Mouse (Mus musculus): ENCODE measurements around the gene Map3k9. TPM values are rescaled to one million over a fixed set of nuclear protein-coding genes. Genes with fewer than 3 reads are reported as not detected.

The Map3k9 gene
- polyA plus RNA-seq, 2 experiments = 0.02 to 0.04 TPM

- no peak for TF ChIP-seq CTCF (IDR thresholded peaks at IDR 0.05; ENCODE audit: low read depth)
- TF ChIP-seq EP300 (IDR thresholded peaks at IDR 0.05; ENCODE audit: low read depth) = no peak
- Histone ChIP-seq H3K4me3 (ENCODE audit: insufficient read depth in 1 of 2, low read depth in 2 of 2, low read length in 2 of 2) (no peak overlapping the region), H3K9ac (replicated peaks) (no peak overlapping the region), H3K9me3 (ENCODE audit: control insufficient read depth, low read length) (no peaks in the 10 kb centered on the region), H3K4me1 (replicated peaks; ENCODE audit: control insufficient read depth in 2 of 2, insufficient read depth in 2 of 2, low read length in 1 of 2) (peaks cover 0 to 2% of the 10 kb centered on the region in 2 experiments; a peak in 1 of 4 replicates), H3K4me2 (ENCODE audit: low read depth) (no peak overlapping the region), H3K27me3 (ENCODE audit: control insufficient read depth, insufficient read depth, low read length) (no peaks in the 10 kb centered on the region), H3K36me3 (replicated peaks; ENCODE audit: control insufficient read depth, insufficient read depth, low read depth) (no peaks in the 10 kb centered on the region), H3K27ac (no peak overlapping the region)
- ATAC-seq (ENCODE audit: insufficient read depth) = no peak
- no peak for DNase-seq (ENCODE audit: low read depth in 3 of 3, low spot score in 3 of 3)
- 54% methylated on average over 11 of the region's 11 CpGs for WGBS (ENCODE audit: insufficient replicate concordance)
These were observed 97.6 kb downstream of the Map3k9 start for GRCm38 (mm10) chr12:81683395-81683794.

GRCm38 (mm10) chr12:81679807-81680529 lies 101.0 kb downstream of the Map3k9 start:
- no peaks in the 10 kb centered on the region for H3K36me3 ChIP-seq (replicated peaks; ENCODE audit: control insufficient read depth, insufficient read depth, low read depth)

GRCm38 (mm10) chr12:81675557-81675956 lies 105.4 kb downstream of the Map3k9 start:
- 35% methylated on average over 2 of the region's 2 CpGs for WGBS (ENCODE audit: insufficient replicate concordance)
- ATAC-seq (ENCODE audit: insufficient read depth) (no peak), DNase-seq (ENCODE audit: low read depth in 3 of 3, low spot score in 3 of 3) (no peak)
- no peak for TF ChIP-seq CTCF (IDR thresholded peaks at IDR 0.05; ENCODE audit: low read depth)
- no peak for TF ChIP-seq EP300 (IDR thresholded peaks at IDR 0.05; ENCODE audit: low read depth)
- Histone ChIP-seq H3K4me1 (replicated peaks; ENCODE audit: control insufficient read depth in 2 of 2, insufficient read depth in 2 of 2, low read length in 1 of 2) (no peaks in the 10 kb centered on the region; a peak in 1 of 4 replicates), H3K9ac (replicated peaks) (no peak overlapping the region), H3K9me3 (ENCODE audit: control insufficient read depth, low read length) (no peaks in the 10 kb centered on the region), H3K27me3 (ENCODE audit: control insufficient read depth, insufficient read depth, low read length) (no peaks in the 10 kb centered on the region), H3K27ac (no peak overlapping the region), H3K4me2 (ENCODE audit: low read depth) (no peak overlapping the region), H3K36me3 (replicated peaks; ENCODE audit: control insufficient read depth, insufficient read depth, low read depth) (no peaks in the 10 kb centered on the region), H3K4me3 (ENCODE audit: insufficient read depth in 1 of 2, low read depth in 2 of 2, low read length in 2 of 2) (no peak overlapping the region)

More at GRCm38 (mm10) chr12:81679807-81680529, 101.0 kb downstream of the Map3k9 start:
- ATAC-seq (ENCODE audit: insufficient read depth) (no peak), DNase-seq (ENCODE audit: low read depth in 3 of 3, low spot score in 3 of 3) (no peak)
- 51% methylated on average over 7 of the region's 7 CpGs for WGBS (ENCODE audit: insufficient replicate concordance)
- H3K9me3 ChIP-seq (ENCODE audit: control insufficient read depth, low read length) = no peaks in the 10 kb centered on the region
- H3K4me2 ChIP-seq (ENCODE audit: low read depth) = no peak overlapping the region
- no peak overlapping the region for H3K4me3 ChIP-seq (ENCODE audit: insufficient read depth in 1 of 2, low read depth in 2 of 2, low read length in 2 of 2)
- H3K27ac ChIP-seq = no peak overlapping the region
- H3K4me1 ChIP-seq (replicated peaks; ENCODE audit: control insufficient read depth in 2 of 2, insufficient read depth in 2 of 2, low read length in 1 of 2) = peaks cover 0 to 2% of the 10 kb centered on the region in 2 experiments; a peak in 1 of 4 replicates
- no peak overlapping the region for H3K9ac ChIP-seq (replicated peaks)
- H3K27me3 ChIP-seq (ENCODE audit: control insufficient read depth, insufficient read depth, low read length) = no peaks in the 10 kb centered on the region
- no peak for TF ChIP-seq CTCF (IDR thresholded peaks at IDR 0.05; ENCODE audit: low read depth)
- TF ChIP-seq EP300 (IDR thresholded peaks at IDR 0.05; ENCODE audit: low read depth) = no peak

Other genes with a start within 250 kb of the Map3k9 start
- gene Gm20498, start 248.3 kb downstream of the Map3k9 start, polyA plus RNA-seq (2012; rRNA removed) = 3.9 and 4.8 TPM in 2 replicates
- 13.0 and 14.4 TPM in 2 replicates for gene Gm20498, start 248.3 kb downstream of the Map3k9 start, polyA plus RNA-seq (2014; fragmentation: Nextera tagmentation; extraction: Ambion mirVana)
- 4.0 and 8.2 TPM in 2 replicates for gene Synj2bp, start 248.3 kb downstream of the Map3k9 start, polyA plus RNA-seq (2012; rRNA removed)
- gene Synj2bp, start 248.3 kb downstream of the Map3k9 start, polyA plus RNA-seq (2014; fragmentation: Nextera tagmentation; extraction: Ambion mirVana) = 12.1 and 15.2 TPM in 2 replicates
- gene Adam21, start 212.7 kb downstream of the Map3k9 start, polyA plus RNA-seq (2012; rRNA removed) = 0.02 TPM in 1 of 2 replicates, not detected in the other
- gene Adam21, start 212.7 kb downstream of the Map3k9 start, polyA plus RNA-seq (2014; fragmentation: Nextera tagmentation; extraction: Ambion mirVana) = not detected in 2 replicates
- 14.1 and 27.2 TPM in 2 replicates for gene Med6, start 186.2 kb downstream of the Map3k9 start, polyA plus RNA-seq (2012; rRNA removed)
- gene Med6, start 186.2 kb downstream of the Map3k9 start, polyA plus RNA-seq (2014; fragmentation: Nextera tagmentation; extraction: Ambion mirVana) = 35.8 and 38.7 TPM in 2 replicates
- 0.02 and 0.03 TPM in 2 replicates for gene Ttc9, start 149.9 kb downstream of the Map3k9 start, polyA plus RNA-seq (2012; rRNA removed)
- gene Ttc9, start 149.9 kb downstream of the Map3k9 start, polyA plus RNA-seq (2014; fragmentation: Nextera tagmentation; extraction: Ambion mirVana) = 0.05 TPM in 1 of 2 replicates, not detected in the other
- gene Pcnx, start 78.8 kb upstream of the Map3k9 start, polyA plus RNA-seq (2012; rRNA removed) = 1.5 and 2.4 TPM in 2 replicates
- 0.71 and 1.2 TPM in 2 replicates for gene Pcnx, start 78.8 kb upstream of the Map3k9 start, polyA plus RNA-seq (2014; fragmentation: Nextera tagmentation; extraction: Ambion mirVana)